Mouse (Mus musculus) erythroblast, embryonic 14.5 days (primary cell): ENCODE measurements around the gene Gpr182.
"Not testable (repeated sequence)": the region's sequence is repeated elsewhere in the genome, so short reads cannot be mapped to it uniquely, and the experiment has no call there.

ENCODE experiments used
- GATA1 ChIP-seq: IDR thresholded peaks from 2 replicates; pipeline ENCODE4 v1.6.1; 2012; ENCODE audit warnings: low read length, inconsistent platforms, mixed read lengths
- TAL1 ChIP-seq: IDR thresholded peaks from 3 replicates; pipeline ENCODE4 v1.6.1; 2012; ENCODE audit warnings: low read length, inconsistent platforms, mixed read lengths

DNA sequence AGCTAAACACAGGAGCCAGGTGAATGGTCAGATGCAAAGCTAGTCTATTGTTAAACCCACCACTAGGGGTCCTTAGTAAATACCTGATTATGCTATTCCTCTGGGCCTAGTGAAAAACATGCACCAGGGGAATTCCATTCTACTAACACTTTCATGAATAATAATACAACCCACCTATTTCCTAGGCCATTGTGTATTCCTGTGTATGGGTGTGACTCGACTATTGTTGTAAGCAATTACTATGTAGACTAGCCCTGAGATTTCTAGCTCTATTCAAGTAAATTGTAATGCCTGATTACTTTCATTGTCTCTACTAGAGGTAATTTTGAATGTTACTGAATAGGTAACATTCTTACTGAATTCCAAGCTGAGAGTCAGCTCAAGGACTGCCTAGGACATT is 33.9 kb upstream of the Gpr182 start:
- TF ChIP-seq GATA1, TAL1: not testable (repeated sequence)
